Mouse (Mus musculus) liver, adult 10 weeks (tissue): ENCODE data around the gene Hand2. TPM values are rescaled to one million over a fixed set of nuclear protein-coding genes. Genes with fewer than 3 reads are reported as not detected.

Experiments
- polyA plus RNA-seq: library from polyadenylated mRNA; stranded (reverse); fragments of 350-450 nt; fragmentation: Illumina TruSeq; extraction: RNeasy Lipid Tissue Mini Kit (QIAGEN cat#74804); gene quantifications from one replicate; pipeline ENCODE4 v1.2.3, GENCODE M21; 2014; ENCODE audit warnings: low read depth, low replicate concordance

The Hand2 gene
- polyA plus RNA-seq, result 2.0 TPM

GRCm38 (mm10) chr8:57320851-57321743 is at the start of gene Hand2:
Gene Hand2, plus strand, starts transcription at chr8:57320983.

Other genes with a start within 250 kb of the Hand2 start
- not detected for gene Scrg1, start 134.9 kb downstream of the Hand2 start, polyA plus RNA-seq
- gene Sap30, start 166.9 kb downstream of the Hand2 start, polyA plus RNA-seq, result 5.5 TPM
- gene Hmgb2, start 190.9 kb downstream of the Hand2 start, polyA plus RNA-seq, result 4.5 TPM